Mouse (Mus musculus) left cerebral cortex, adult 8-10 months (tissue): ENCODE measurements around the gene Nop9. TPM values are rescaled to one million over a fixed set of nuclear protein-coding genes. Genes with fewer than 3 reads are reported as not detected.

ENCODE experiments used
- DNase-seq, 2 experiments: peaks; one replicate each; pipeline ENCODE4 v3.0.0; 2022; ENCODE audit warnings: low spot score in 2 of 2
- total RNA-seq, 4 experiments: library from RNA; stranded (reverse); gene quantifications; 2 replicates each; pipeline ENCODE4 v1.2.4; 2022

The Nop9 gene
- total RNA-seq, 4 experiments from 2014 or later, result 9.7 to 11.8 (median 11.0) TPM

GRCm38 (mm10) chr14:55769087-55769703 lies 23.7 kb downstream of the Nop9 start:
- no peak for DNase-seq

DNA sequence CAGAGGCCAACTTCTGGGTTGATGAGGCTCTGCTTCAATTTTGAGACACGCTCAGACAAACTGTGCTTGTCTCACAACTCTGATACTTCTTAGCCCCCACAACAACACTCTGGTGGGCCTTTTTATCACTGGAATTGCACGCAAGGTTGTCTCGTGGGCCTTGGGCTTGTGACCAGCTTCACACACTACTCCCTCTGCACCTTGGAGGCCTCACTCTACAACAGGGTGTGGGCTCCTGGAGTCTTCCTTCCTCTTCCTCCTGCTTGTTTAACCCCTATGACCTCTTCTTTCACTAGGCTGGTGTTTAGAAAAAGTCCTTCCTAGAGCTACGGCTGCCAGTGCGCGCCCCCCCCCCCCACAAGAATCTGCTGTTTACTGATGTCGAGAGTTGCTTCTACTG lies 31.2 kb downstream of the Nop9 start:
- no peak for DNase-seq

DNA sequence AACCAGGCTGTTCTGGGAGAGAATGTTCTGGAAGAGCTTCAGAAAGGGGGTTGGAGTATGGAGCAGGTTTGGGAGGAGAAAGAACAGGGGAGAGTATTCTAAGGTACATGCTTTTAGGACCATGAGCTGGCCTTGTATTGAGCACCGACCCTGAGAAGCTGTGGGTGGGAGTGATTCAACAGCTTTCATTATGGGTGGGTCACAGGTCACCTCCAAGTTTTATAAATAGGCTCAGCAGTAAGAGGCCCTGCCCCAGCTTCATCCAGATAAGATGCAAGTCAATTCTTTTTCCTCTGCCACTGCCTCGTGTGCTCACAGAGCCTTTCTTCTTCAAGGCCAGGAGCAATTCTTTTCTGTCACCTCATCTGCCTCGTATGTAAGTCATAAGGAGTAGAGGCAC lies 31.7 kb downstream of the Nop9 start:
- DNase-seq, result no peak

DNA sequence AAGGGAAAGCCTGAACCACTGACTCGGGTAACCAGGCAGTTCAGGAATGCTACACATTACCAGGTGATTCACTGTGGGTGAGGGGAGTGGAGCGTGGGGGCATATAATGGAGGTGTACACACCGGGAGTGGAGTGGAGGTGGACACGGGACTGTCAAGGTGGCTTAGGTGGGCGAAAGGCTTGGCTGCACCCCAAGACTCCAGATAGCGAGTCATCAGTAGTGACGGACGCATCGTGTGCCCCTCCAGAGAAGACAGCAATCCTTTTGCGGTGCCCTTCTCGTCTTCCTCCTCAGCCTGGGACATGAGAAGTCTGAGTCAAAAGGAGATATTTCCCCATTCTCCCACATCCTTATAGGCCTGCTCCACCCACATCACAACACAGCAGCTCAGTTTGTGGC lies 32.3 kb downstream of the Nop9 start:
- DNase-seq, result no peak

DNA sequence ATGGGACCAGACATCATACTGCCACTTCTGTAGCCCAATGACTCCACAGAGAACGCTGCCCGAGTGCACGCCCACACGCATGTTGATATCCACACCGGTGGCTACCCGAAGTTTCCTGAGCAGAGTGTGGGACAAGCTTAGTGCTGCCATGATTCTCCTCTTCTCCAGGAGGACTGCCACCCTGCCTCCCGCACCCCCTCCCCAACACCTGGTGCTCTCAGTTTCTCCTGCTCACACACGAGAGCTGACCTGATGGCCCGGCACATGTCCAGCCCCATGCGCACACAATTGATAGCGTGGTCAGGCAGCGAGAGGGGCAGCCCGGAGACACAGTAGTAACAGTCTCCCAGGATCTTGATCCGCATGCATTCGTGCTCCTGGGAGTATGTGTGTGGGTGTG lies 33.2 kb downstream of the Nop9 start:
- DNase-seq, result peak in 1 of 2 experiments; percentile 4

GRCm38 (mm10) chr14:55779656-55780055 lies 34.2 kb downstream of the Nop9 start:
- peak in 1 of 2 experiments; percentile 4 for DNase-seq

GRCm38 (mm10) chr14:55780736-55781135 lies 35.2 kb downstream of the Nop9 start:
- no peak for DNase-seq

DNA sequence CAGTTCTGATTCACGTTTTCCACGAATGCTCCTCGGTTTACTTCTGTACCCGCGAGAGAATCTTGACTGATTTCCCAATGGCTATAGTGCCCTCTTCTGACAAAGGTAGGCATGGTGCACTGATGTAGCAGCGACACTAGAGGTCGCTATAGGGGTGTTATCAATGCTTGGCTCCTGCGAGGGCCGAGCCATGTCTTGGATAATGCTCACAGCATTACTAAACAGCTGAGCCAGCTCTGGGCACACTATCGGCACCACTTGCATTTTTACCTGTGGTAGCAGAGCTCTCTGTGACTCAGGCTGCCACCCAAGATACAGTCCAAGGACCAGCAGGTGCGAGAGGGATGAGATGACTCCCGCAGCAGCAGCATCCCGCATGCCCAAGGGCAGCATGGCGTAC lies 35.8 kb downstream of the Nop9 start:
- DNase-seq, result no peak

DNA sequence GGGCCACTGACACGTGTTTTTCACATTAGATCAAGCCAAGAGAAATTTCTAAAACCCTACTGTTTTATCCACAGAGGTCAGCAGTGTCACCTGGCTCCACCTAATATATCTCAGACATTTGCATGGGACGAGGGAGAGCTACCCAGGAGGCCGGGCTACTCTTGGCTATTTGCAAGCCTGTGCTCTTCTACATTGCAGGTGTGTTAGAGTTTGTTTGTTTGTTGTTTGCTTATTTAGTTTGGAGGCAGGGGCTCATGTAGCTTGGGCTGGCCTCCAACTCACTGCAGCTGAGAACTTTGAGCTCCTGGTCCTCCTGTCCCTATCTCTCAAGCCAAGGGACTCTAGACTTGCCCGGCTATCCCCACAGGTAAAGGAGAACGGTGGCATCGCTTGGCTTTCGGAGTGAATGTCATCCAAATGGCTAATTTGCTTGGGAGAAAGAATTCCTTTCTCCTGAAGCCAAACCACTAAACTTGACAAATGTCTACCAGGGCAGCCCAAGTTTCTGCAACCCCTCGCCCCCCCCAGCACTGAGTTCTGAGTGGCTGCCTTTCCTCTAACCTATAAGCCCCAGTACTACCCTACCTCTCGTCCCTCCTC lies 37.0 kb downstream of the Nop9 start:
- DNase-seq, result no peak

- no peak for DNase-seq
Observed at GRCm38 (mm10) chr14:55783171-55783957, 37.9 kb downstream of the Nop9 start.

DNA sequence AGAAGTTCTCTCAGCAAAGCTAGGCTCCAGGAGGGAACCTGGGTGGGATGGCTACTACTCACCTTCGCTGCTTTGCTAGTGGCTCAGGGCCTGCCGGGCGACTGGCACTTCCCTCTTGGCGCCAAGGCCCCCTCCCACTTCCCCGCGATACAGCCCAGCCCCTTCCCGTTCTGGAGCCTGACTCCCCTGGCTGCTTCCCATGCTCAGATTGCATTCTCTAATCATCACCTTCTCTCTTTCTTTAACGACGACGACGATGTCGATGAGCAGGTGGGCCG lies 38.4 kb downstream of the Nop9 start, which contains the start of gene Adcy4:
TSS of gene Adcy4 (minus strand) at position 138 of the 278 bp plus-strand sequence.
- no peak for DNase-seq

- no peak for DNase-seq
Observed at GRCm38 (mm10) chr14:55785195-55785594, 39.7 kb downstream of the Nop9 start.

DNA sequence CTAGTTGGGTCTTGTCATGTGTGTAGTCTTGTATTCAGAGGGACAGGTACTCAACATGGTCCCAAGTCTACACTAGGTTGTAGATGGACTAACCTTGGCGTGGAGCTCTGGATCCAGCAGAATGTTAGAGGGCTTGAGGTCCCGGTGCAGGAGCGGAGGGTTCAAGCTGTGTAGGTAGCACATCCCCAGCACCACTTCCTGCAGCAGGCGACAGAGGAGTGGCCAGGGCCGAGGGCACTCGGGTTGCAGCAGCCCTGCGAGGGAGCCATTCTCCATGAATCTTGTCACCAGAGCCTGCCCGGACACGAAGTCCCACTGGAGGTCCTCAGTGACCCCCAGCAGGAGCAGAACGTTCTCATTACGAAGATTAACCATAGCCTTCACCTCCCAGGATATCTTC lies 42.2 kb downstream of the Nop9 start:
- DNase-seq, result no peak

GRCm38 (mm10) chr14:55788256-55789050 lies 43.0 kb downstream of the Nop9 start, which contains the start of gene Ripk3:
Ripk3 (minus strand) TSS chr14:55788865.
- DNase-seq, result no peak

DNA sequence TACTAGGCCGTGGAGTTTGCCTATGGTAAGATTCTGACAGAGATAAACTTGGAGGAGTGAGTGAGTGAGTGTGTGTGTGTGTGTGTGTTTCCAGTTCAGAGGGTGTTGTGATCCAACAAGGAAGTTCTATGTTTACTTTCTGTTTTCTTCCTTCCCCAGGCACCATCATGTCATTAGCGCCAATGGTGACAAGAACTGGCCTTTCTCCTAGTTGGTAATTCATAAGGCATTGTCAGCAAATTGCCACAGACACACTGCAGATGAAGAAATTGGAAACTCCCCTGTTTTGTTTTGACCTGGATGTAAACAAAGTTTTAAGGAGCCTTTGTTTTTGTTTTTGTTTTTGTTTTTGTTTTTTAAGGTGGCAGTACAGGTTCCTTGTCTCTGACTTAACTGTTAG lies 48.0 kb downstream of the Nop9 start:
- no peak for DNase-seq

DNA sequence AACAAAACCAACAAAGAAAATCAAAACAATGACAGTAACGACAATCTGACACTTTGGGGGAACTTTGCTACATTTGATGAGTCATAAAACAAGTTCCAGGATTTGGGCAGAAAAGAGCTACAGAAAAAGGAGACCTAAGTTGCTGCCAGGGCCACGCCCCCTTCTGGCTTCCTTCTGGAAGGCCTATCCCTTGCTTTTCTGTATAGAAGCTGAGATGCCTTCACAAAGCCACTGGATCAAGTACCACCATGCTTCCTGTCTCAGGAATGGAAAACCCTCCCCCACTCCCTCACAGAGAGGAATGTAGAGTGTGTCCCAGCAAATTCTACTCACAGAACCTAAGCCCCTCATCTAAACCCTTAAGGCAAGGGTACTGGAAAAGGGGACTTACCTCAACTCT lies 48.5 kb downstream of the Nop9 start:
- no peak for DNase-seq

DNA sequence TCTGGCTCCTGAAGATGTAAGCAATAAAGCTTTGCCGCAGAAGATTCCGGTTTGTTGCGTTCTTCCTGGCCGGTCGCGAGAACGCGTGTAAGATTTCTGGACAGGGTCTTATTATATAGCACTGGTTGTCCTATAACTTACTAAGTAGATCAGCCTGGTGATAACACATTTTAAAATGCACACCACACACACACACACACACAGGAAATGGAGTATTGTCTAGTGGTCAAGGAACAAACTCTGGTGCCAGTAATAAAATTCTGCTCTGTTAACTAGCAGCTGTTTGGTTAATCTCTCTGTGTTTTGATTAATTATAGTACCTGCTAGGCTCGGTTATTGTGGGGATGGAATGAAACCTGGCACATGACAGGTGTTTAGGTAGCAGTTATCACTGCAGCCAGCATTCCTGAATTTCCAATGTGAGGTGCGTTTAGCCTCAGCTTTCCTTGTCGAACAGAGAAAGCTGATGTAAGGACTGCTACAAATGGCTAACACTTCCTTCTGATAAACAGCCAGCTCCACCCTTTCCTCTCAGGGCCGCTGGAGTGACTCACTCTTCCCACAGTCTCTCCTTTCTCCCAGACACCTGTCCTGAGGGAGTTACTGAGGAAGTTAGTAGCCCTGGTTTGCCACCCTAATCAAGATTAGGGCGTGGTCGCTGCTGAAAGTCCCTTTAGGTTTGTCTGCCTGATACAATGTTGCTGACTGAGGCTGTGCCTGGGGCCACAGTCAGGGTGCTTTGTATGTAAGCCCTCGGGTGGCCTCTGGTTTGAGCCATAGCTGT lies 50.1 kb downstream of the Nop9 start:
- no peak for DNase-seq
